Mouse (Mus musculus): ENCODE data around the gene Tmem171. TPM values are rescaled to one million over a fixed set of nuclear protein-coding genes. Genes with fewer than 3 reads are reported as not detected.
A peak's percentile ranks its signal among the peaks of the same experiment; 100 is the strongest.

Gene Tmem171
- total RNA-seq, 2 experiments from 2014 or later: not detected

- ATAC-seq (replicated peaks; ENCODE audit: poor library complexity, severe bottlenecking): no peak
Observed at GRCm38 (mm10) chr13:98696716-98697115, 2.1 kb upstream of the Tmem171 start.

- no peak for ATAC-seq (replicated peaks; ENCODE audit: poor library complexity, severe bottlenecking)
Observed at GRCm38 (mm10) chr13:98695546-98695945, 912 bp upstream of the Tmem171 start.

- peak; percentile 24; the same call in 1 of the 2 replicates for ATAC-seq (replicated peaks; ENCODE audit: poor library complexity, severe bottlenecking)
Observed at GRCm38 (mm10) chr13:98693316-98693715, 1.3 kb downstream of the Tmem171 start.

- peak; percentile 29; the same call in 1 of the 2 replicates for ATAC-seq (replicated peaks; ENCODE audit: poor library complexity, severe bottlenecking)
Observed at GRCm38 (mm10) chr13:98691956-98692515, 2.6 kb downstream of the Tmem171 start.

- ATAC-seq (replicated peaks; ENCODE audit: poor library complexity, severe bottlenecking): no peak
Observed at GRCm38 (mm10) chr13:98690886-98691285, 3.7 kb downstream of the Tmem171 start.

- ATAC-seq (replicated peaks; ENCODE audit: poor library complexity, severe bottlenecking): no peak
Observed at GRCm38 (mm10) chr13:98689605-98690290, 4.9 kb downstream of the Tmem171 start.

GRCm38 (mm10) chr13:98687931-98688330 is 6.7 kb downstream of the Tmem171 start:
- ATAC-seq (replicated peaks; ENCODE audit: poor library complexity, severe bottlenecking): no peak

- peak; percentile 15; the same call in 1 of the 2 replicates for ATAC-seq (replicated peaks; ENCODE audit: poor library complexity, severe bottlenecking)
Observed at GRCm38 (mm10) chr13:98684144-98684900, 10.3 kb downstream of the Tmem171 start.

- peak; percentile 82 for ATAC-seq (replicated peaks; ENCODE audit: poor library complexity, severe bottlenecking)
Observed at GRCm38 (mm10) chr13:98683412-98683811, 11.2 kb downstream of the Tmem171 start.

- no peak for ATAC-seq (replicated peaks; ENCODE audit: poor library complexity, severe bottlenecking)
Observed at GRCm38 (mm10) chr13:98680470-98681060, 14.1 kb downstream of the Tmem171 start.

GRCm38 (mm10) chr13:98679631-98680041 is 15.0 kb downstream of the Tmem171 start:
- no peak for ATAC-seq (replicated peaks; ENCODE audit: poor library complexity, severe bottlenecking)

- ATAC-seq (replicated peaks; ENCODE audit: poor library complexity, severe bottlenecking): no peak
Observed at GRCm38 (mm10) chr13:98679230-98679629, 15.4 kb downstream of the Tmem171 start.

GRCm38 (mm10) chr13:98673922-98674321 is 20.7 kb downstream of the Tmem171 start:
- ATAC-seq (replicated peaks; ENCODE audit: poor library complexity, severe bottlenecking): no peak

- ATAC-seq (replicated peaks; ENCODE audit: poor library complexity, severe bottlenecking): no peak
Observed at GRCm38 (mm10) chr13:98669296-98669695, 25.3 kb downstream of the Tmem171 start.

- no peak for ATAC-seq (replicated peaks; ENCODE audit: poor library complexity, severe bottlenecking)
Observed at GRCm38 (mm10) chr13:98667316-98667715, 27.3 kb downstream of the Tmem171 start.

GRCm38 (mm10) chr13:98665240-98665639 is 29.4 kb downstream of the Tmem171 start:
- ATAC-seq (replicated peaks; ENCODE audit: poor library complexity, severe bottlenecking): no peak

GRCm38 (mm10) chr13:98662173-98662675 is 32.4 kb downstream of the Tmem171 start:
- peak; percentile 35 for ATAC-seq (replicated peaks; ENCODE audit: poor library complexity, severe bottlenecking)

GRCm38 (mm10) chr13:98656034-98656471 is 38.6 kb downstream of the Tmem171 start:
- ATAC-seq (replicated peaks; ENCODE audit: poor library complexity, severe bottlenecking): no peak

GRCm38 (mm10) chr13:98655346-98655745 is 39.3 kb downstream of the Tmem171 start:
- no peak for ATAC-seq (replicated peaks; ENCODE audit: poor library complexity, severe bottlenecking)

GRCm38 (mm10) chr13:98654129-98654939 is 40.3 kb downstream of the Tmem171 start:
- no peak for ATAC-seq (replicated peaks; ENCODE audit: poor library complexity, severe bottlenecking)

Measured in granulocyte monocyte progenitor cell, adult 5-6 weeks (primary cell).